Comparison of ENCODE assay signal across 9 mouse cellular contexts in genomic region chr4:102783063-102783748, GRCm38 (mm10). TPM values are rescaled to one million over a fixed set of nuclear protein-coding genes. Genes with fewer than 3 reads are reported as not detected.
DNase-seq lines count a peak whose midpoint lies in the region; ATAC-seq lines count a peak whose summit lies in the region.
"Had no signal": no experiment of that assay in that cellular context is flagged by ENCODE, and none has a peak within 500 bp of the region (broad histone marks: within the 10 kb centered on the region; RNA-seq: fewer than 3 reads in every experiment).

No protein-coding gene starts in this region.

- H3K27ac ChIP-seq in neural tube, embryonic 13.5 days (replicated peaks) = no peak overlapping the region
- H3K27ac ChIP-seq: midbrain, embryonic 12.5 days had no signal

- 73% methylated on average over 7 of the region's 7 CpGs for WGBS in neural tube, embryonic 13.5 days

- H3K9ac ChIP-seq in neural tube, embryonic 13.5 days = no peak overlapping the region
- H3K9ac ChIP-seq: midbrain, embryonic 12.5 days had no signal

- no peak overlapping the region for H3K4me2 ChIP-seq in neural tube, embryonic 13.5 days
- H3K4me2 ChIP-seq: midbrain, embryonic 12.5 days had no signal

- peak; percentile 43 for ATAC-seq in frontal cortex, adult (ENCODE audit: low TSS enrichment)
- ATAC-seq in neural tube, embryonic 13.5 days (ENCODE audit: low read depth) = peak; percentile 48; the same call in 1 of the 2 replicates

- no peaks in the 10 kb centered on the region for H3K27me3 ChIP-seq in neural tube, embryonic 13.5 days
- H3K27me3 ChIP-seq: midbrain, embryonic 12.5 days had no signal

- peaks cover 22% of the 10 kb centered on the region for H3K4me1 ChIP-seq in neural tube, embryonic 13.5 days (replicated peaks)

- H3K4me3 ChIP-seq in neural tube, embryonic 13.5 days = no peak overlapping the region
- H3K4me3 ChIP-seq: midbrain, embryonic 12.5 days had no signal

- no peak for DNase-seq in frontal cortex, postnatal 25 days (ENCODE audit: low spot score in 2 of 2)
- no peak for DNase-seq in neural tube, embryonic 10.5 days (ENCODE audit: extremely low spot score, low spot score)
- DNase-seq in layer of hippocampus, adult 8-10 months (ENCODE audit: low spot score in 2 of 2) = peak; percentile 64 to 71
- DNase-seq in yolk sac, embryonic 10.5 days (ENCODE audit: low spot score) = peak; percentile 10
- DNase-seq in adipocyte (ENCODE audit: low spot score) = no peak
- no peak for DNase-seq in thymus, postnatal 4 days

- H3K9me3 ChIP-seq in neural tube, embryonic 13.5 days = no peaks in the 10 kb centered on the region
- H3K9me3 ChIP-seq: midbrain, embryonic 12.5 days had no signal

- H3K36me3 ChIP-seq in neural tube, embryonic 13.5 days = no peaks in the 10 kb centered on the region
- H3K36me3 ChIP-seq: midbrain, embryonic 12.5 days had no signal

RNA-seq across cellular contexts. Expression of gene Sgip1, which starts 42.1 kb away (rescaled TPM):
- polyA plus RNA-seq in neural tube, embryonic 13.5 days (2015; fragmentation: Nextera tagmentation; extraction: Ambion mirVana) = 54.8 and 66.1 TPM in 2 replicates
- total RNA-seq in layer of hippocampus, adult 8-10 months (2022) = 100 to 1,000 TPM; 258 to 282 (median 268) TPM

Comparison
In these comparisons a context has a peak if more than half of its experiments do, and no peak if none do; other contexts are left out.
1. DNase-seq: peak in layer of hippocampus, adult 8-10 months (2 of 2) and yolk sac, embryonic 10.5 days (single experiment); none in frontal cortex, postnatal 25 days (0 of 2), neural tube, embryonic 10.5 days (single experiment), adipocyte (single experiment) and thymus, postnatal 4 days (single experiment).